Comparison of ENCODE assay signal across 9 mouse cellular contexts in the genomic region with DNA sequence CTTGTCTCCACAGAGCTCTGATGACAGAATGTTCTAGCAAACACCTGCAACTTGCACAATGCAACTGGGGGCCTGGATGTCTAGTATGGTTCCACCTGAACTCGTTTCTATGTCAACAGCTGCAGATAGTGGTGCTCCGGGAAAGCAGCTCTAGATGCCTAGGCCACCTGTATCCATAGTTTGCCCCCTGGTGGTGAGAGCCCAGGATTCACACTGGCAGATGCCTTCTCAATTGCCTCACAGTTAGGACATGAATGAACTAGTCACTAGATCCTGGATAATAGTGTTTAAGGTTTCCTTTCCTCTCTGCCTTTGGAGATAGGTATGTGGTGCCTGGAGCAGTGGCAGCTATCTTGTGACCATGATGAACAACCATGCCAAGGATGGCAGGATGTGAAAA.
DNase-seq lines count a peak whose midpoint lies in the region; ATAC-seq and TF ChIP-seq lines count a peak whose summit lies in the region.
"Had no signal": no experiment of that assay in that cellular context is flagged by ENCODE, and none has a peak within 500 bp of the region (broad histone marks: within the 10 kb centered on the region; RNA-seq: fewer than 3 reads in every experiment).

No protein-coding gene starts in this region.

- H3K27me3 ChIP-seq in liver, embryonic 12.5 days (replicated peaks), result 0 out of 2 replicates have a peak, but pooled peaks cover 2% of the 10 kb centered on the region
- H3K27me3 ChIP-seq in intestine, postnatal 0 days (replicated peaks; ENCODE audit: control insufficient read depth, insufficient read depth, low read length), result no peaks in the 10 kb centered on the region
- H3K27me3 ChIP-seq in neural tube, embryonic 11.5 days (ENCODE audit: control insufficient read depth, insufficient read depth, low read length), result no peaks in the 10 kb centered on the region
- H3K27me3 ChIP-seq: neural tube, embryonic 12.5 days had no signal

- no peak overlapping the region for H3K27ac ChIP-seq in liver, embryonic 12.5 days
- no peak overlapping the region for H3K27ac ChIP-seq in intestine, postnatal 0 days (ENCODE audit: low read depth, low read length)
- H3K27ac ChIP-seq in neural tube, embryonic 11.5 days (ENCODE audit: low read depth, low read length), result no peak overlapping the region
- H3K27ac ChIP-seq: neural tube, embryonic 12.5 days had no signal

- 18% methylated on average over 2 of the region's 2 CpGs for WGBS in liver, embryonic 12.5 days (ENCODE audit: insufficient replicate concordance)
- 11% methylated on average over 2 of the region's 2 CpGs for WGBS in intestine, postnatal 0 days
- WGBS in neural tube, embryonic 11.5 days, result 37% methylated on average over 2 of the region's 2 CpGs

- no peak overlapping the region for H3K4me2 ChIP-seq in liver, embryonic 12.5 days
- H3K4me2 ChIP-seq in intestine, postnatal 0 days (replicated peaks; ENCODE audit: low read depth), result no peak overlapping the region
- H3K4me2 ChIP-seq in neural tube, embryonic 11.5 days (ENCODE audit: low read depth), result no peak overlapping the region
- H3K4me2 ChIP-seq: neural tube, embryonic 12.5 days had no signal

- DNase-seq in liver, result peak; percentile 72
- DNase-seq in cerebellum, postnatal 14 days, result peak; percentile 74 to 81
- peak; percentile 70 to 83 for DNase-seq in frontal cortex, postnatal 36 days (ENCODE audit: low spot score in 2 of 2)
- peak; percentile 69 to 77 for DNase-seq in left cerebral cortex, postnatal 25 days (ENCODE audit: low spot score in 2 of 2)
- peak; percentile 68 for DNase-seq in neural tube, embryonic 11.5 days (ENCODE audit: low spot score)
- peak; percentile 86 for DNase-seq in testis, postnatal 10 days (ENCODE audit: low spot score)

- H3K4me1 ChIP-seq in liver, embryonic 12.5 days, result 0 out of 2 replicates have a peak, but pooled peaks cover 12% of the 10 kb centered on the region
- H3K4me1 ChIP-seq in intestine, postnatal 0 days (replicated peaks; ENCODE audit: control insufficient read depth, insufficient read depth, low read length), result no peaks in the 10 kb centered on the region
- no peaks in the 10 kb centered on the region for H3K4me1 ChIP-seq in neural tube, embryonic 11.5 days (ENCODE audit: control insufficient read depth, insufficient read depth, low read length)
- H3K4me1 ChIP-seq: neural tube, embryonic 12.5 days had no signal

- no peak overlapping the region for H3K9ac ChIP-seq in liver, embryonic 12.5 days
- H3K9ac ChIP-seq in intestine, postnatal 0 days (ENCODE audit: low read depth, low read length), result no peak overlapping the region
- H3K9ac ChIP-seq in neural tube, embryonic 11.5 days (ENCODE audit: low read length), result no peak overlapping the region
- H3K9ac ChIP-seq: neural tube, embryonic 12.5 days had no signal

- H3K4me3 ChIP-seq in liver, embryonic 12.5 days, result no peak overlapping the region
- H3K4me3 ChIP-seq in intestine, postnatal 0 days (ENCODE audit: low read depth, low read length), result no peak overlapping the region
- no peak overlapping the region for H3K4me3 ChIP-seq in neural tube, embryonic 11.5 days (ENCODE audit: low read depth, low read length)
- H3K4me3 ChIP-seq: neural tube, embryonic 12.5 days had no signal

- no peaks in the 10 kb centered on the region for H3K9me3 ChIP-seq in liver, embryonic 12.5 days (replicated peaks)
- H3K9me3 ChIP-seq in intestine, postnatal 0 days (ENCODE audit: control insufficient read depth), result no peaks in the 10 kb centered on the region
- H3K9me3 ChIP-seq in neural tube, embryonic 11.5 days (ENCODE audit: control insufficient read depth, low read length), result no peaks in the 10 kb centered on the region
- H3K9me3 ChIP-seq: neural tube, embryonic 12.5 days had no signal

- no peak for ATAC-seq in liver, embryonic 12.5 days
- no peak for ATAC-seq in intestine, postnatal 0 days
- ATAC-seq in neural tube, embryonic 11.5 days (ENCODE audit: insufficient read depth, low FRiP score, low TSS enrichment), result no peak

- peak; percentile 95 for TF ChIP-seq CTCF in intestine, postnatal 0 days (IDR thresholded peaks at IDR 0.05; ENCODE audit: low read depth)

- H3K36me3 ChIP-seq in liver, embryonic 12.5 days, result no peaks in the 10 kb centered on the region
- H3K36me3 ChIP-seq in intestine, postnatal 0 days (ENCODE audit: control insufficient read depth, insufficient read depth), result no peaks in the 10 kb centered on the region
- H3K36me3 ChIP-seq in neural tube, embryonic 11.5 days (ENCODE audit: control insufficient read depth, insufficient read depth, low read length), result no peaks in the 10 kb centered on the region

- intact Hi-C loops in left cerebral cortex, postnatal 25 days (cut with DNase I), result loop anchor here (1.0 to 2.0 kb wide), 2 partner anchors 64 to 167 kb away; no protein-coding TSS in a partner anchor
